ENCODE assay signal across 12 mouse cellular contexts in genomic region chr1:92436831-92437321, GRCm38 (mm10). TPM values are rescaled to one million over a fixed set of nuclear protein-coding genes. Genes with fewer than 3 reads are reported as not detected.
DNase-seq lines count a peak whose midpoint lies in the region; ATAC-seq lines count a peak whose summit lies in the region.
"Had no signal": no experiment of that assay in that cellular context is flagged by ENCODE, and none has a peak within 500 bp of the region (broad histone marks: within the 10 kb centered on the region; RNA-seq: fewer than 3 reads in every experiment).

No protein-coding gene starts in this region.

- no peaks in the 10 kb centered on the region for H3K9me3 ChIP-seq in forebrain, embryonic 13.5 days (replicated peaks)
- no peaks in the 10 kb centered on the region for H3K9me3 ChIP-seq in midbrain, embryonic 15.5 days
- no peaks in the 10 kb centered on the region for H3K9me3 ChIP-seq in intestine, embryonic 16.5 days (ENCODE audit: control insufficient read depth, low read length)
- H3K9me3 ChIP-seq: embryonic facial prominence, embryonic 15.5 days; liver, embryonic 15.5 days had no signal

- peak; percentile 20 to 44 for DNase-seq in layer of hippocampus, postnatal 36 days
- DNase-seq in layer of hippocampus, adult 9-10 months (ENCODE audit: low spot score), result no peak
- peak; percentile 69 for DNase-seq in cerebellum, adult 11-12 months
- no peak for DNase-seq in thymus, postnatal 0 days (ENCODE audit: low spot score)
- DNase-seq: gastrocnemius, postnatal 36 days had no signal

- H3K9ac ChIP-seq in forebrain, embryonic 13.5 days, result no peak overlapping the region
- H3K9ac ChIP-seq in midbrain, embryonic 15.5 days, result no peak overlapping the region
- no peak overlapping the region for H3K9ac ChIP-seq in intestine, embryonic 16.5 days (ENCODE audit: low read depth, low read length)
- H3K9ac ChIP-seq: embryonic facial prominence, embryonic 15.5 days; liver, embryonic 15.5 days had no signal

- WGBS in forebrain, embryonic 13.5 days, result 32% methylated on average over 4 of the region's 4 CpGs
- WGBS in midbrain, embryonic 15.5 days, result 40% methylated on average over 4 of the region's 4 CpGs
- 56% methylated on average over 4 of the region's 4 CpGs for WGBS in intestine, embryonic 16.5 days

- no peak overlapping the region for H3K4me2 ChIP-seq in forebrain, embryonic 13.5 days
- no peak overlapping the region for H3K4me2 ChIP-seq in midbrain, embryonic 15.5 days
- no peak overlapping the region for H3K4me2 ChIP-seq in intestine, embryonic 16.5 days (ENCODE audit: low read depth, low read length)
- H3K4me2 ChIP-seq: embryonic facial prominence, embryonic 15.5 days; liver, embryonic 15.5 days had no signal

- peak overlapping the region; percentile 75 for H3K27ac ChIP-seq in forebrain, embryonic 13.5 days
- 0 out of 2 replicates have a peak overlapping the region, but pooled peaks have one; percentile 60 for H3K27ac ChIP-seq in midbrain, embryonic 15.5 days
- no peak overlapping the region for H3K27ac ChIP-seq in intestine, embryonic 16.5 days (ENCODE audit: low read length)
- H3K27ac ChIP-seq: embryonic facial prominence, embryonic 15.5 days; liver, embryonic 15.5 days had no signal

- H3K27me3 ChIP-seq in forebrain, embryonic 13.5 days, result no peaks in the 10 kb centered on the region
- H3K27me3 ChIP-seq in midbrain, embryonic 15.5 days (replicated peaks), result no peaks in the 10 kb centered on the region
- no peaks in the 10 kb centered on the region for H3K27me3 ChIP-seq in intestine, embryonic 16.5 days (replicated peaks; ENCODE audit: control insufficient read depth, insufficient read depth, low read length)
- H3K27me3 ChIP-seq: embryonic facial prominence, embryonic 15.5 days; liver, embryonic 15.5 days had no signal

- H3K36me3 ChIP-seq in forebrain, embryonic 13.5 days (ENCODE audit: poor library complexity, severe bottlenecking), result peaks cover 33% of the 10 kb centered on the region
- H3K36me3 ChIP-seq in midbrain, embryonic 15.5 days (replicated peaks), result peaks cover 15% of the 10 kb centered on the region; the same call in 1 of the 2 replicates
- H3K36me3 ChIP-seq in intestine, embryonic 16.5 days (ENCODE audit: control insufficient read depth, insufficient read depth, low read length), result peaks cover 3% of the 10 kb centered on the region; the same call in 1 of the 2 replicates

- peak; percentile 67 for ATAC-seq in forebrain, embryonic 13.5 days
- ATAC-seq in midbrain, embryonic 15.5 days (replicated peaks), result peak; percentile 51
- no peak for ATAC-seq in intestine, embryonic 16.5 days

- H3K4me3 ChIP-seq in forebrain, embryonic 13.5 days, result no peak overlapping the region
- H3K4me3 ChIP-seq in midbrain, embryonic 15.5 days, result no peak overlapping the region
- no peak overlapping the region for H3K4me3 ChIP-seq in intestine, embryonic 16.5 days (ENCODE audit: low read length)
- H3K4me3 ChIP-seq: embryonic facial prominence, embryonic 15.5 days; liver, embryonic 15.5 days had no signal

- H3K4me1 ChIP-seq in forebrain, embryonic 13.5 days, result peaks cover 33% of the 10 kb centered on the region
- peaks cover 27% of the 10 kb centered on the region for H3K4me1 ChIP-seq in midbrain, embryonic 15.5 days
- H3K4me1 ChIP-seq in intestine, embryonic 16.5 days (ENCODE audit: control insufficient read depth, insufficient read depth, low read length), result peaks cover 3% of the 10 kb centered on the region; the same call in 1 of the 2 replicates

RNA-seq across cellular contexts. Expression of gene Ndufa10, which starts 36.8 kb away (rescaled TPM):
- total RNA-seq in layer of hippocampus, postnatal 36 days (2021), result 100 to 1,000 TPM; 258 to 259 TPM
- polyA plus RNA-seq in forebrain, embryonic 13.5 days (2015; fragmentation: Nextera tagmentation; extraction: Ambion mirVana), result 262 and 301 TPM in 2 replicates
- polyA plus RNA-seq in midbrain, embryonic 15.5 days (2015; fragmentation: Nextera tagmentation; extraction: Ambion mirVana), result 303 and 308 TPM in 2 replicates
- polyA plus RNA-seq in intestine, embryonic 16.5 days (2015; fragmentation: Nextera tagmentation; extraction: Ambion mirVana), result 400 and 411 TPM in 2 replicates
- polyA plus RNA-seq in thymus, postnatal 0 days (2015; fragmentation: Nextera tagmentation; extraction: Ambion mirVana), result 233 and 235 TPM in 2 replicates

RNA-seq across cellular contexts. Expression of gene Olfr1416, which starts 48.0 kb away (rescaled TPM):
- total RNA-seq in layer of hippocampus, postnatal 36 days (2021), result not detected
- not detected in 2 replicates for polyA plus RNA-seq in forebrain, embryonic 13.5 days (2015; fragmentation: Nextera tagmentation; extraction: Ambion mirVana)
- not detected in 2 replicates for polyA plus RNA-seq in midbrain, embryonic 15.5 days (2015; fragmentation: Nextera tagmentation; extraction: Ambion mirVana)
- polyA plus RNA-seq in intestine, embryonic 16.5 days (2015; fragmentation: Nextera tagmentation; extraction: Ambion mirVana), result not detected in 2 replicates
- polyA plus RNA-seq in thymus, postnatal 0 days (2015; fragmentation: Nextera tagmentation; extraction: Ambion mirVana), result not detected in 2 replicates
- total RNA-seq: adrenal gland, postnatal 10 days; gastrocnemius, postnatal 36 days; layer of hippocampus, adult 18-20 months had no signal
- polyA plus RNA-seq: embryonic facial prominence, embryonic 15.5 days; liver, embryonic 15.5 days had no signal

RNA-seq across cellular contexts. Expression of gene Olfr1415, which starts 59.0 kb away (rescaled TPM):
- total RNA-seq in layer of hippocampus, postnatal 36 days (2021), result not detected
- not detected in 2 replicates for polyA plus RNA-seq in forebrain, embryonic 13.5 days (2015; fragmentation: Nextera tagmentation; extraction: Ambion mirVana)
- not detected in 2 replicates for polyA plus RNA-seq in midbrain, embryonic 15.5 days (2015; fragmentation: Nextera tagmentation; extraction: Ambion mirVana)
- polyA plus RNA-seq in intestine, embryonic 16.5 days (2015; fragmentation: Nextera tagmentation; extraction: Ambion mirVana), result not detected in 2 replicates
- polyA plus RNA-seq in thymus, postnatal 0 days (2015; fragmentation: Nextera tagmentation; extraction: Ambion mirVana), result not detected in 2 replicates
- total RNA-seq: adrenal gland, postnatal 10 days; gastrocnemius, postnatal 36 days; layer of hippocampus, adult 18-20 months had no signal
- polyA plus RNA-seq: embryonic facial prominence, embryonic 15.5 days; liver, embryonic 15.5 days had no signal

Comparison
In these comparisons a context has a peak if more than half of its experiments do, and no peak if none do; other contexts are left out.
1. DNase-seq: peak in layer of hippocampus, postnatal 36 days (2 of 2) and cerebellum, adult 11-12 months (single experiment); none in layer of hippocampus, adult 9-10 months (single experiment) and thymus, postnatal 0 days (single experiment).